Mouse (Mus musculus) liver, embryonic 14.5 days (tissue): ENCODE data around the gene Rbm5. TPM values are rescaled to one million over a fixed set of nuclear protein-coding genes. Genes with fewer than 3 reads are reported as not detected.

Experiments
- ATAC-seq: fragments of 200-750 bp; cut with Nextera tagmentation; 2 replicates; pipeline ENCODE4 v1.8.0; 2017; ENCODE audit warnings: moderate number of reproducible peaks, mild to moderate bottlenecking, moderate library complexity; ENCODE audit not compliant: insufficient read depth
- DNase-seq, 3 experiments: peaks; one replicate each; pipeline ENCODE4 v3.0.0-alpha.2; 2012 to 2013; ENCODE audit warnings: low read depth in 3 of 3, low spot score in 3 of 3
- H3K27ac ChIP-seq: fragments of 300-500 bp; sonication (generic); 2 replicates; pipeline ENCODE4 v1.5.1; 2014; ENCODE audit warnings: moderate library complexity, mild to moderate bottlenecking, control low read depth, inconsistent platforms
- H3K27me3 ChIP-seq: fragments of 300-500 bp; sonication (generic); 2 replicates; pipeline ENCODE4 v1.6.1; 2014; ENCODE audit warnings: mild to moderate bottlenecking, low read length, moderate library complexity; ENCODE audit not compliant: control insufficient read depth, insufficient read depth
- H3K36me3 ChIP-seq: fragments of 300-500 bp; sonication (generic); replicated peaks from 2 replicates; pipeline ENCODE4 v1.6.1; 2014; ENCODE audit warnings: low read depth; ENCODE audit not compliant: control insufficient read depth, insufficient read depth
- H3K4me1 ChIP-seq, 2 experiments: fragments of 200-500 bp in 1 of 2; fragments of 300-500 bp in 1 of 2; sonication (generic) in 1 of 2; replicated peaks; 2 replicates each; pipeline ENCODE4 v1.6.1; 2012 to 2014; ENCODE audit warnings: antibody characterized with exemption in 1 of 2, inconsistent platforms in 1 of 2, low read length in 1 of 2; ENCODE audit not compliant: control insufficient read depth in 2 of 2, insufficient read depth in 2 of 2
- H3K4me2 ChIP-seq: fragments of 300-500 bp; sonication (generic); 2 replicates; pipeline ENCODE4 v1.6.1; 2014; ENCODE audit warnings: low read depth, mild to moderate bottlenecking, control low read depth, moderate library complexity
- H3K4me3 ChIP-seq, 2 experiments: fragments of 200-500 bp in 1 of 2; fragments of 300-500 bp in 1 of 2; sonication (generic) in 1 of 2; 2 replicates each; pipeline ENCODE4 v1.5.1; 2012 to 2014; ENCODE audit warnings: low read depth in 2 of 2, low read length in 2 of 2, mild to moderate bottlenecking in 2 of 2, control low read depth in 1 of 2, inconsistent platforms in 1 of 2, moderate library complexity in 1 of 2; ENCODE audit not compliant: insufficient read depth in 1 of 2
- H3K9ac ChIP-seq: fragments of 300-500 bp; sonication (generic); replicated peaks from 2 replicates; pipeline ENCODE4 v1.6.1; 2014; ENCODE audit warnings: mild to moderate bottlenecking, control low read depth, moderate library complexity
- H3K9me3 ChIP-seq: fragments of 300-500 bp; sonication (generic); 2 replicates; pipeline ENCODE4 v1.6.1; 2016; ENCODE audit warnings: low read length, mixed read lengths; ENCODE audit not compliant: control insufficient read depth
- CTCF ChIP-seq: IDR thresholded peaks from 2 replicates; pipeline ENCODE4 v1.5.1; 2016; ENCODE audit warnings: antibody characterized with exemption, low read depth, control low read depth
- EP300 ChIP-seq: IDR thresholded peaks from 2 replicates; pipeline ENCODE4 v1.6.1; 2016; ENCODE audit warnings: antibody characterized with exemption, low read depth
- WGBS: fragments of 180-500 bp; shearing (Covaris S2); extraction: QIAGEN DNeasy Blood & Tissue Kit; methylation state at CpG from one replicate; pipeline ENCODE4 v1.1.7; 2014; ENCODE audit not compliant: insufficient replicate concordance; 5-methylcytosine and 5-hydroxymethylcytosine counted together
- polyA plus RNA-seq, 2 experiments: library from polyadenylated mRNA; depleted of rRNA in 1 of 2; stranded (reverse) in 1 of 2; unstranded in 1 of 2; fragments of >200 nt; fragmentation: Nextera tagmentation in 1 of 2; extraction: Ambion mirVana in 1 of 2; gene quantifications; 2 replicates each; pipeline versions ENCODE4 v1.2.1 to v1.2.3; 2012 to 2014

The Rbm5 gene
- polyA plus RNA-seq, 2 experiments: 35.2 to 45.1 TPM

GRCm38 (mm10) chr9:107702606-107703185, 68.1 kb downstream of the Rbm5 start:
- WGBS: 60% methylated on average over 3 of the region's 3 CpGs
- TF ChIP-seq EP300 (no peak), CTCF (no peak)
- H3K9ac ChIP-seq: no peak overlapping the region
- no peak overlapping the region for H3K4me3 ChIP-seq
- no peak overlapping the region for H3K27ac ChIP-seq
- no peaks in the 10 kb centered on the region for H3K36me3 ChIP-seq
- H3K27me3 ChIP-seq: peaks cover 21% of the 10 kb centered on the region
- no peaks in the 10 kb centered on the region for H3K9me3 ChIP-seq
- ATAC-seq (no peak), DNase-seq (no peak)
- H3K4me2 ChIP-seq: no peak overlapping the region
- H3K4me1 ChIP-seq: no peaks in the 10 kb centered on the region; a peak in 1 of 4 replicates

- Histone ChIP-seq H3K4me1 (peaks cover 0 to 2% of the 10 kb centered on the region in 2 experiments; a peak in 1 of 4 replicates), H3K4me3 (no peak overlapping the region), H3K4me2 (no peak overlapping the region), H3K9ac (no peak overlapping the region), H3K36me3 (no peaks in the 10 kb centered on the region), H3K27me3 (peaks cover 10% of the 10 kb centered on the region), H3K9me3 (no peaks in the 10 kb centered on the region), H3K27ac (no peak overlapping the region)
- ATAC-seq (no peak), DNase-seq (no peak)
- 57% methylated on average over 12 of the region's 12 CpGs for WGBS
- TF ChIP-seq EP300 (no peak), CTCF (no peak)
Measured at GRCm38 (mm10) chr9:107701594-107701993, 69.2 kb downstream of the Rbm5 start.

- 50% methylated on average over 6 of the region's 6 CpGs for WGBS
- Histone ChIP-seq H3K4me3 (no peak overlapping the region), H3K36me3 (no peaks in the 10 kb centered on the region), H3K9me3 (no peaks in the 10 kb centered on the region), H3K27ac (no peak overlapping the region), H3K27me3 (no peaks in the 10 kb centered on the region), H3K4me2 (no peak overlapping the region), H3K4me1 (peaks cover 0 to 2% of the 10 kb centered on the region in 2 experiments; a peak in 1 of 4 replicates), H3K9ac (no peak overlapping the region)
- no peak for DNase-seq
- no peak for ATAC-seq
- TF ChIP-seq CTCF (no peak), EP300 (no peak)
Measured at GRCm38 (mm10) chr9:107700114-107700571, 70.7 kb downstream of the Rbm5 start.

GRCm38 (mm10) chr9:107699376-107699980, 71.3 kb downstream of the Rbm5 start:
- no peak overlapping the region for H3K4me2 ChIP-seq
- H3K4me1 ChIP-seq: peaks cover 0 to 2% of the 10 kb centered on the region in 2 experiments; a peak in 1 of 4 replicates
- no peak overlapping the region for H3K27ac ChIP-seq
- no peak overlapping the region for H3K4me3 ChIP-seq
- DNase-seq (no peak), ATAC-seq (no peak)
- no peaks in the 10 kb centered on the region for H3K9me3 ChIP-seq
- no peaks in the 10 kb centered on the region for H3K27me3 ChIP-seq
- H3K36me3 ChIP-seq: no peaks in the 10 kb centered on the region
- TF ChIP-seq CTCF (no peak), EP300 (no peak)
- H3K9ac ChIP-seq: no peak overlapping the region
- WGBS: 35% methylated on average over 9 of the region's 9 CpGs

- no peak overlapping the region for H3K27ac ChIP-seq
- no peak overlapping the region for H3K9ac ChIP-seq
- DNase-seq: no peak
- 34% methylated on average over 14 of the region's 14 CpGs for WGBS
- ATAC-seq: no peak
- TF ChIP-seq CTCF (no peak), EP300 (no peak)
- peaks cover 0 to 2% of the 10 kb centered on the region in 2 experiments; a peak in 1 of 4 replicates for H3K4me1 ChIP-seq
- no peak overlapping the region for H3K4me2 ChIP-seq
- H3K4me3 ChIP-seq: no peak overlapping the region
- H3K27me3 ChIP-seq: no peaks in the 10 kb centered on the region
- H3K9me3 ChIP-seq: no peaks in the 10 kb centered on the region
- no peaks in the 10 kb centered on the region for H3K36me3 ChIP-seq
Measured at GRCm38 (mm10) chr9:107698611-107699190, 72.1 kb downstream of the Rbm5 start.
